Mouse (Mus musculus) embryonic facial prominence, embryonic 14.5 days (tissue): ENCODE results near the gene Olfr446. TPM values are rescaled to one million over a fixed set of nuclear protein-coding genes. Genes with fewer than 3 reads are reported as not detected.

ENCODE experiments used
- ATAC-seq: fragments of 200-750 bp; cut with Nextera tagmentation; 2 replicates; pipeline ENCODE4 v1.8.0; 2017; ENCODE audit warnings: low read depth, moderate number of reproducible peaks, moderate TSS enrichment
- DNase-seq: peaks from one replicate; pipeline ENCODE4 v3.0.0-alpha.2; 2015; ENCODE audit warnings: low spot score
- H3K27ac ChIP-seq: fragments of 300-500 bp; sonication (generic); replicated peaks from 2 replicates; pipeline ENCODE4 v1.5.1; 2014; ENCODE audit warnings: low read depth, mild to moderate bottlenecking, low read length, moderate library complexity
- H3K27me3 ChIP-seq: fragments of 300-500 bp; sonication (generic); replicated peaks from 2 replicates; pipeline ENCODE4 v1.6.1; 2014; ENCODE audit warnings: low read length; ENCODE audit not compliant: control insufficient read depth, insufficient read depth
- H3K36me3 ChIP-seq: fragments of 300-500 bp; sonication (generic); 2 replicates; pipeline ENCODE4 v1.6.1; 2014; ENCODE audit warnings: low read length, mixed read lengths; ENCODE audit not compliant: control insufficient read depth, insufficient read depth
- H3K4me1 ChIP-seq: fragments of 300-500 bp; sonication (generic); 2 replicates; pipeline ENCODE4 v1.6.1; 2014; ENCODE audit warnings: antibody characterized with exemption, low read length; ENCODE audit not compliant: control insufficient read depth, insufficient read depth
- H3K4me2 ChIP-seq: fragments of 300-500 bp; sonication (generic); 2 replicates; pipeline ENCODE4 v1.6.1; 2014; ENCODE audit warnings: low read depth, mild to moderate bottlenecking, low read length, moderate library complexity, mixed read lengths
- H3K4me3 ChIP-seq: fragments of 300-500 bp; sonication (generic); 2 replicates; pipeline ENCODE4 v1.5.1; 2014; ENCODE audit warnings: low read depth, mild to moderate bottlenecking, low read length
- H3K9ac ChIP-seq: fragments of 300-500 bp; sonication (generic); 2 replicates; pipeline ENCODE4 v1.6.1; 2014; ENCODE audit warnings: low read depth, mild to moderate bottlenecking, low read length, moderate library complexity, mixed read lengths
- H3K9me3 ChIP-seq: fragments of 300-500 bp; sonication (generic); 2 replicates; pipeline ENCODE4 v1.6.1; 2016; ENCODE audit warnings: low read length; ENCODE audit not compliant: control insufficient read depth
- WGBS: fragments of 180-500 bp; shearing (Covaris S2); extraction: QIAGEN DNeasy Blood & Tissue Kit; methylation state at CpG from one replicate; pipeline ENCODE4 v1.1.7; 2014; 5-methylcytosine and 5-hydroxymethylcytosine counted together
- polyA plus RNA-seq: library from polyadenylated mRNA; unstranded; fragments of >200 nt; fragmentation: Nextera tagmentation; extraction: Ambion mirVana; gene quantifications from 2 replicates; pipeline ENCODE4 v1.2.1, GENCODE M21; 2014

Olfr446 gene
- 0.07 and 0.14 TPM in 2 replicates for polyA plus RNA-seq

DNA sequence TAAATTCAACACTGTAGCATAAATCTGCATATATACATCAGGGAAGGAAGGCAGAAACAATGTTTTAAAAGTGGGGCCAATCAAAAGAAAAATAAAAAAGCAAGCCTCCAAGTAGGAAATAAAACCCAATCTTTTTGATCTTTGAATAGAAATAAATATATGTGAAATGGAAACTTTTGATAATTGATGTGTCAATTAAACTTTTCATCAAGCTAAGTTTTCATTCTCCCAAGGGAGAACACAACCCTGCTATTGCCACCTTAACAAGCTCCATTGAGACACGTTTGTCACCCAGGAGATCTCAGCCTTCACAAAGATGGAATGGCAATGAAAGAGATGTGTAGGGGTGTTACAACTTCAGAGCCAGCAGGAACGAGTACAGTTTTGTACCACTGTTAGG lies at the start of gene Olfr446:
Olfr446 (plus strand) TSS at position 301 of the 400 bp plus-strand sequence.
- 64% methylated on average over 2 of the region's 2 CpGs for WGBS
- H3K4me2 ChIP-seq, result no peak within 1 kb of the TSS
- DNase-seq (no peak), ATAC-seq (no peak)
- H3K4me3 ChIP-seq, result no peak within 1 kb of the TSS
- H3K9me3 ChIP-seq, result no peaks in the 10 kb centered on the region
- no peaks in the 10 kb centered on the region for H3K4me1 ChIP-seq
- H3K9ac ChIP-seq, result no peak within 1 kb of the TSS
- no peaks in the 10 kb centered on the region for H3K36me3 ChIP-seq
- no peak within 1 kb of the TSS for H3K27ac ChIP-seq
- H3K27me3 ChIP-seq, result no peaks in the 10 kb centered on the region

DNA sequence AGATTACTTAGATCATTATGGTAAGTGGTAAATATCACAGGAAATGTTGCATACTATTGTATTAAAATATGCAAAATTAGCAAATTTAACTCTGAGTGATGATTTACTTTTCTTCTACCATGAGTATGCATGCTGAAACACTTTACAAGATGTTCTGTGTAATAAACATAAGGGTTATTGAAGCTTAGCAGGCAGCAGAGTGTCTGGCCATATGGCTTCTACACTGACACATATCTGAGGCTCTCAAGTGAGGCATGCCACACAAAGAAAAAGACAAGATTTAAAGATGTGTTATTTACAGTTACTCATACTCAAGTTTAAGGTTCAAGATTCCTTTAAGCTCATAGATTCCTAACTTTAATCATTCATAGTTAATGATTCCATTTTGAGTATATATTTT lies 44.9 kb upstream of the Olfr446 start:
- H3K36me3 ChIP-seq, result no peaks in the 10 kb centered on the region
- ATAC-seq, result no peak

DNA sequence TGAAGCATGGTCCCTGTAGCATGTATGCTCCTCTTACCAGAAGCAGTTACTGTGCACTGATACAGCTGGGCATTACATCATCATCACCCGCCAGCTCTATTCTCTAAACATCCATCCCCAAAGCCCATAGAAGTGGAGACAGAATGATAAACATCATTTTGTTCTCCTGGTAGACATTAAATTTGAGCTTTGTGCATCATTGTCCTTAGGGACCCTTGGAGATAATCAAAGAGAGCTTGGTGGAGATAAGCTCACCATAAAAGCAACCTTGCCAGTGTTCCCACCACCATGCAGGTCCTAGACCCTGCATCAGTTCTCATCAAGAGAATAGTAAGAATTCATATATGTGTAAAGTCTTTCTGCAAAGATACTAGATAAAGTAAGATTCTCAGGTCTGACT lies 31.0 kb upstream of the Olfr446 start, which contains the start of gene Olfr448:
Olfr448 (plus strand) TSS at position 301 of the 400 bp plus-strand sequence.
- Histone ChIP-seq H3K9me3 (no peaks in the 10 kb centered on the region), H3K4me2 (no peak within 1 kb of the TSS), H3K36me3 (no peaks in the 10 kb centered on the region), H3K27me3 (no peaks in the 10 kb centered on the region), H3K27ac (no peak within 1 kb of the TSS), H3K9ac (no peak within 1 kb of the TSS), H3K4me3 (no peak within 1 kb of the TSS), H3K4me1 (no peaks in the 10 kb centered on the region)
- WGBS, result 75% methylated on average over 1 of the region's 1 CpGs
- DNase-seq (no peak), ATAC-seq (no peak)

More for the DNA sequence above, 44.9 kb upstream of the Olfr446 start:
- Histone ChIP-seq H3K4me3 (no peak overlapping the region), H3K4me1 (no peaks in the 10 kb centered on the region), H3K9me3 (no peaks in the 10 kb centered on the region), H3K27me3 (no peaks in the 10 kb centered on the region), H3K4me2 (no peak overlapping the region), H3K9ac (no peak overlapping the region), H3K27ac (no peak overlapping the region)
- no peak for DNase-seq

DNA sequence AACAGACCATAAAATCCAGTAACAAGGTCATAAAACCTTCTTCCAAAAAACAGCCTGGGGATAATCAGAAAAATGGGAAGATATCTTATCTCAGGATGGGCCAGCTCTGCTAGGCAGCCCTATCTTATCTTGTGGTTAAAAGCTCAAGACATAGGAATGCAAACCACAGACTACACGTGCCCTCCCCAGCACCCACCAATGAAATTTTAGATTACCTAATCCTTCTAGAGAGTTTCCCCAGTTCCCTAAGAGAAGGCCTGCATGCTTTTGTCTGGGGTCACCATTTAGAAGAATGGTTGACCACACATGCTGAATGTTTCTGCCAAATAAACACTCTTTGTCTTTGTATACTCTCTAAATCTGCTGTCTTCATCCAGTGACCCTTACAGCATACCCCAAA lies 20.8 kb upstream of the Olfr446 start:
- Histone ChIP-seq H3K4me3 (no peak overlapping the region), H3K27ac (no peak overlapping the region), H3K9me3 (no peaks in the 10 kb centered on the region), H3K9ac (no peak overlapping the region), H3K4me2 (no peak overlapping the region), H3K36me3 (no peaks in the 10 kb centered on the region), H3K27me3 (no peaks in the 10 kb centered on the region), H3K4me1 (no peaks in the 10 kb centered on the region)
- 39% methylated on average over 1 of the region's 1 CpGs for WGBS
- no peak for ATAC-seq
- no peak for DNase-seq

DNA sequence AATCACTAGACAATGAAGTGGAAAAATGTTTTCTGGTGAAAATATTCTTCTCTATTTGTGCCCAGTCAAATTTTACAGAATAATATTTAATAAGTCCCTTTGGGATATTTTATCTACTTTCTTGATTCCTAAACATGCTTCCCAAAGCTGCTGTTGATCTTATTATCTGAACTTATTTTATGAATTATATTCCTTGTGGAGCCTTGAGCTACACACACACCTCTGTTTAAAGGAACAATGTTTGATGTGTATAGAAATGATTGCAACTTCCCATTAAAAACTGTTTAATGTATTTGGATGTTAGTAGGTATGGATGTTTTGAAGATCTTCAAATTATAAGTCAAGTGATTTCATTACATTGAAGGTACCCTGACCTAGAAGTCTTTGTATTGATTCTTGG lies 12.6 kb upstream of the Olfr446 start, which contains the start of gene Olfr447:
Olfr447 (plus strand) TSS at position 301 of the 400 bp plus-strand sequence.
- H3K4me3 ChIP-seq, result no peak within 1 kb of the TSS
- H3K9me3 ChIP-seq, result no peaks in the 10 kb centered on the region
- no peak for DNase-seq
- no peaks in the 10 kb centered on the region for H3K4me1 ChIP-seq
- ATAC-seq, result no peak
- H3K27ac ChIP-seq, result no peak within 1 kb of the TSS
- H3K4me2 ChIP-seq, result no peak within 1 kb of the TSS
- no peaks in the 10 kb centered on the region for H3K36me3 ChIP-seq
- no peaks in the 10 kb centered on the region for H3K27me3 ChIP-seq
- no peak within 1 kb of the TSS for H3K9ac ChIP-seq

DNA sequence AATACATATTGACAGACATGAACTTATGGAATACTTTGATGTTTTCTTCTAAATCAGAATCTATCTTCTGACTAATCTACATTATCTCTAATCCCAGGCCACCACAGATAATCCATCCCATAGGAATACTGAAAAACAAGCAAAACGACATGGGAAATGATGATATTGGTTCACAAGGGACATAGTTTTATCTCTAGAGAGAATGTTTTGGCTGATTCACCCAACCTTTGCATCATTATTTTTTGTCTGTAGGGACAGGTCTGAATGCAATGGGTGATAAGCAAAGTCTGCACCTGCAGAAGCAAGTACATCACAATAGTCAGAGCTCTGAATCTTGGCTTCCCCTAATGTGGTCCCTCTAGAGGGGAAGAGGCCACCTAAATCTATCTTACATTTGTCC lies 27.6 kb downstream of the Olfr446 start, which contains the start of gene Olfr444:
Olfr444 (plus strand) TSS at position 301 of the 400 bp plus-strand sequence.
- no peak within 1 kb of the TSS for H3K4me3 ChIP-seq
- 66% methylated on average over 1 of the region's 1 CpGs for WGBS
- ATAC-seq (no peak), DNase-seq (no peak)
- no peak within 1 kb of the TSS for H3K9ac ChIP-seq
- H3K9me3 ChIP-seq, result no peaks in the 10 kb centered on the region
- H3K27me3 ChIP-seq, result no peaks in the 10 kb centered on the region
- no peaks in the 10 kb centered on the region for H3K36me3 ChIP-seq
- no peak within 1 kb of the TSS for H3K4me2 ChIP-seq
- no peaks in the 10 kb centered on the region for H3K4me1 ChIP-seq
- no peak within 1 kb of the TSS for H3K27ac ChIP-seq

DNA sequence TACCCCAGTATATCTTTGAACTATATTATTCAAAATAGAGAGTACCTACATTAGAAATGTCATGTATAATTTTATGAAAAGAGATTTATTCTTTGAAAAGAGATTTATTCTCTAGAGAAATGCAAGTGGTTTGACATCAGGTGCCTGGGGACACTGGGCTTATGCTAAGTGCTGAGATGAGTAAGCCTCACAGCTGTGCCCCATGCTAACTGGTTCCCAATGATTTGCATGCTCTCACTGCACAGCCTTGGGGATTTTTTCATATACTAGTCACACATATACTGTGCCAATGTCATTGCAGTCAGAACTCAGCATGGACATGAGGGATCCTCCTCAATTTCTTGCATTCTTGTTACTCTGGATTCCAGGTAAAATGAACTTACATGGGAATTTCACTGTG lies 59.2 kb downstream of the Olfr446 start:
- Histone ChIP-seq H3K27ac (no peak overlapping the region), H3K9ac (no peak overlapping the region), H3K9me3 (no peaks in the 10 kb centered on the region), H3K4me2 (no peak overlapping the region), H3K36me3 (no peaks in the 10 kb centered on the region), H3K4me1 (no peaks in the 10 kb centered on the region), H3K27me3 (no peaks in the 10 kb centered on the region), H3K4me3 (no peak overlapping the region)
- ATAC-seq, result no peak; the same call in 1 of the 2 replicates
- peak; percentile 1 for DNase-seq

Other genes with a start within 250 kb of the Olfr446 start
- gene Tcaf1, start 211.3 kb upstream of the Olfr446 start, polyA plus RNA-seq, result 78.5 and 78.6 TPM in 2 replicates
- not detected in 2 replicates for gene Olfr453, start 182.0 kb upstream of the Olfr446 start, polyA plus RNA-seq
- not detected in 2 replicates for gene Olfr38, start 165.0 kb upstream of the Olfr446 start, polyA plus RNA-seq
- 0.11 TPM in 1 of 2 replicates, not detected in the other for gene Olfr452, start 136.3 kb upstream of the Olfr446 start, polyA plus RNA-seq
- not detected in 2 replicates for gene Olfr450, start 109.4 kb upstream of the Olfr446 start, polyA plus RNA-seq
- not detected in 2 replicates for gene Olfr449, start 87.0 kb upstream of the Olfr446 start, polyA plus RNA-seq
- gene Olfr448, start 30.9 kb upstream of the Olfr446 start, polyA plus RNA-seq, result not detected in 2 replicates
- gene Olfr447, start 12.5 kb upstream of the Olfr446 start, polyA plus RNA-seq, result not detected in 2 replicates
- gene Olfr444, start 27.7 kb downstream of the Olfr446 start, polyA plus RNA-seq, result 0.11 TPM in 1 of 2 replicates, not detected in the other
- not detected in 2 replicates for gene Olfr441, start 185.0 kb downstream of the Olfr446 start, polyA plus RNA-seq
- not detected in 2 replicates for gene Olfr237-ps1, start 225.2 kb downstream of the Olfr446 start, polyA plus RNA-seq
- not detected in 2 replicates for gene Olfr437, start 241.9 kb downstream of the Olfr446 start, polyA plus RNA-seq